14 mouse cellular contexts compared by ENCODE assay signal in genomic region chr4:128959676-128960075, GRCm38 (mm10).
"Had no signal": no experiment of that assay in that cellular context is flagged by ENCODE, and none has a peak within 500 bp of the region (broad histone marks: within the 10 kb centered on the region; RNA-seq: fewer than 3 reads in every experiment).

No protein-coding gene starts in this region.

- ATAC-seq: liver, postnatal 0 days had no signal

- H3K4me2 ChIP-seq: liver, embryonic 13.5 days; lung, embryonic 15.5 days; midbrain, embryonic 11.5 days had no signal

- H3K9ac ChIP-seq: limb, embryonic 12.5 days; liver, embryonic 13.5 days; liver, postnatal 0 days; lung, embryonic 15.5 days had no signal

- H3K36me3 ChIP-seq: limb, embryonic 12.5 days; liver, embryonic 13.5 days; lung, embryonic 15.5 days had no signal

- H3K27ac ChIP-seq: limb, embryonic 12.5 days; liver, embryonic 13.5 days; lung, embryonic 15.5 days; macrophage had no signal

- H3K4me3 ChIP-seq: limb, embryonic 12.5 days; liver, embryonic 13.5 days; lung, embryonic 15.5 days had no signal

- DNase-seq: kidney, postnatal 25 days; layer of hippocampus, postnatal 36 days; liver; liver, embryonic 13.5 days; liver, postnatal 0 days; lung, postnatal 14 days; right cerebral cortex, postnatal 14 days; thymus, adult 18-20 months; thymus, postnatal 14 days had no signal

- H3K9me3 ChIP-seq: limb, embryonic 12.5 days; liver, embryonic 13.5 days; lung, embryonic 15.5 days; megakaryocyte, embryonic 14.5 days had no signal
